Mouse (Mus musculus): Measurements from ENCODE around the gene Galt. TPM values are rescaled to one million over a fixed set of nuclear protein-coding genes. Genes with fewer than 3 reads are reported as not detected.
"Not testable (repeated sequence)": the region's sequence is repeated elsewhere in the genome, so short reads cannot be mapped to it uniquely, and the experiment has no call there.

Galt gene
- total RNA-seq, 2 experiments from 2014 or later, result 57.7 to 66.1 TPM

- no peak for DNase-seq
- intact Hi-C loops (cut with DNase I), result no loop called here
Observed at GRCm38 (mm10) chr4:41739260-41739659, 15.8 kb upstream of the Galt start.

- intact Hi-C loops (cut with DNase I), result loop anchor here (2.0 kb wide), 1 partner anchor 18 kb away; the partner anchor contains the start of gene Dctn3
- DNase-seq, result no peak
Observed at GRCm38 (mm10) chr4:41740380-41741157, 14.5 kb upstream of the Galt start.

DNA sequence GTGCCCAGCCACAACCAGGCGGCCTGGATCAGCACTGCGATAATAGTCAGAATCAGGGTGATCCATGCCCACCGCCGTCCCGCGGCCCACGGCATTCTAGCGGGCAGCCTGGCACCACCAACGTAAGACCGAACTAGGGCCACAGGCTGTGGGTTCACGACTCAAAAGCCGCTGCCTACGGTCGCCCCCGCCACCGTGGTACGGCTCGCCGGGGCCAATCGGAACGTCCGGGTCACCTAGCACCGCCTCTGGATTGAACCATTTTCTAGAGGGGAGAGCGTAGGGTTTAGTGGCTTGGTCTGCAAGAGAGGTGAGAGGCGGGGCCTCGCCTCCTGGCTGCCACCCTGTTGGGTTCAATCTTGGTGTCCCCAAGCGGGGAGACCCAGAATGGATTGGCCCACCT lies 13.9 kb upstream of the Galt start:
- peak; percentile 95 for DNase-seq
- intact Hi-C loops (cut with DNase I), result loop anchor here (2.0 kb wide), 1 partner anchor 18 kb away; the partner anchor contains the start of gene Dctn3

DNA sequence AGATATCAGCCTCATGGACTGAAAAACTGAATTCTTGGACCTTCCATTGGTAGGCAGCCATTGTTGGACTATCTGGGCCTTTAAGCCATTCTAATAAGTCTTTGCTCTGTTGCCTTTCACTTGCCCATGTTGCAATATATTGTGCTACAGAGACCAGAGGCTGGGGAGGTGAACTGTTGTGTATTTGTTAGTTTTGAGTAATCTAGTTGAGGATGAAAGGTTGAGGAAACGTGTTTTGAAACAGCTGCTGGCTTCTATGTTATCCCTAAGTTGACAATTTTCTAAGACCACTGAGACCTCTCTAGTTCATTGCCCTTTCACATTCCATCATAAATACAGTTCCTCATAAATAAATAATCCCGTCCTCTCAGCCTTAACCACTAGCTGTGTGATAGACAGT lies 10.9 kb upstream of the Galt start:
- intact Hi-C loops (cut with DNase I), result no loop called here
- no peak for DNase-seq

GRCm38 (mm10) chr4:41745021-41745420 lies 10.0 kb upstream of the Galt start:
- no peak for DNase-seq
- intact Hi-C loops (cut with DNase I), result no loop called here

DNA sequence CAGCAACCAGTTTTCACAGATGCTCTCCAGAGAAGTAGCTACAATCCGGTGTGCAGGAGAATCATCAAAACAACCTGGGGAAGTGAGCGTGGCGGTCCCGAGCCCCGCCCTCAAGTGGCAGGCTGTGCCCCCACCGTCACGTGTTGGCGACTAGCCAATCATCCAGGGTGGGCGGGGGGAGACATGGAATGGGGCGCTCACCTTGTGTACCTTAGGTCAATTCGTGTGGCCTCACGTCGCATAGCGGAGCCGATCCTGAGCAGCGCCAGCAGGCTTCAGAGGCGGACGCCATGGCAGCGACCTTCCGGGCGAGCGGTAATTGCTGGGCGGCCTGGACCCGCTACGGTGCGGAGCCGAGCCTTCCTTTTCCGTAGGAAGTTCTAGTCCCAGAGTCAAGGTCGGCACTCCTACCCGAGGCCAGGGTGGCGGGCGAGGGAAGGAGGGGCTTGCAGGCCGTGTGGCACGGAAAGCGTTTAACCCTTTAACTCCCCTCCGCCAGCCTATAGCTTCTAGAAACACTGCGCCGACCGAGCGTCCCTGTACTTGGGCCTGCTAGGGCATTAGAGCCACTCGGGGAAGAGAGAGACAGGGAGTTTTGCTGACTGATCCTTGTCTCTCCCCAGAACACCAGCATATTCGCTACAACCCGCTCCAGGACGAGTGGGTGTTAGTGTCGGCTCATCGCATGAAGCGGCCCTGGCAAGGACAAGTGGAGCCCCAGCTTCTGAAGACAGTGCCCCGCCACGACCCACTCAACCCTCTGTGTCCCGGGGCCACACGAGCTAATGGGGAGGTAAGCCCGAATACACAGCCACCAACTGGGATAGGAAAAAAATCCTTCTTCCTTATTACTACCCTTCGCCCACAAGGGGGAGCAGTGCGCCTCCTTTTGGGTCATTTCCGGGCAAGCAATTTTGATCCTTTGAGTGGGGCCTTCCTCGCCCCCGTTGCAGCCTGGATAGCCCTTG lies 594 bp downstream of the Galt start, which contains the start of gene Sigmar1:
TSS of gene Sigmar1 (minus strand) at position 820 of the 968 bp plus-strand sequence.
- intact Hi-C loops (cut with DNase I), result no loop called here

DNA sequence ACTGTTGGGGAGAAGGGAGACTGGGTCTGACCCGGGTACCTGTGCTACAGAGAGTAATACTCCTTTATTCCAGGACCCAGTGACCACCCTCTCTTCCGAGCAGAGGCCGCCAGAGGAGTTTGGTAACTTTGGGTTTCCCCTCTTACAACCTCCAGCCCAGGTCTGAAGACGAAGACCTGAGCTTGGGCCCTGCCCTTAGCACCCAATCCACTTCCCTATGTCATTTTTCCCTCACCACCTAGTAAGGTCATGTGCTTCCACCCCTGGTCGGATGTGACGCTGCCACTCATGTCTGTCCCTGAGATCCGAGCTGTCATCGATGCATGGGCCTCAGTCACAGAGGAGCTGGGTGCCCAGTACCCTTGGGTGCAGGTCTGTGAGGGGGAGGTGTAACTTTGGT lies 1.4 kb downstream of the Galt start:
- no peak for DNase-seq
- intact Hi-C loops (cut with DNase I), result no loop called here

More for the DNA sequence above, 594 bp downstream of the Galt start, which contains the start of gene Sigmar1:
- peak; percentile 89 to 92 for DNase-seq

DNA sequence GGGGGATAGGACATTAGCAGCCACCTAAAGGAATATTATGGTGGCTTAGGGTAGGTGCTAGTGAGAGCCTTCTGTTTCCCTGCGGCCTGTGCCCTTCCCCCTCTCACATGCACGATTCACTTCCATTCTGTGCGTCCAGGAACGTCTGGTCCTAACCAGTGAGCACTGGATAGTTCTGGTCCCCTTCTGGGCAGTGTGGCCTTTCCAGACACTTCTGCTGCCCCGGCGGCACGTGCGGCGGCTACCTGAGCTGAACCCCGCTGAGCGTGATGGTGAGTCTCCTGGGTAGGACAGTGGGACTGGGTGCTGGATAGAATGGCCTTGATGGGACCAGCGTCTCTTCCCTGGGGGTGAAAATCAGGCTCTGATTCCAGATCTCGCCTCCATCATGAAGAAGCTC lies 2.3 kb downstream of the Galt start:
- intact Hi-C loops (cut with DNase I), result no loop called here
- DNase-seq, result no peak

GRCm38 (mm10) chr4:41758021-41758420 lies 3.0 kb downstream of the Galt start:
- DNase-seq, result no peak
- intact Hi-C loops (cut with DNase I), result no loop called here

- intact Hi-C loops (cut with DNase I), result no loop called here
Observed at GRCm38 (mm10) chr4:41758701-41759100, 3.7 kb downstream of the Galt start.

GRCm38 (mm10) chr4:41759206-41759605 lies 4.2 kb downstream of the Galt start:
- peak; percentile 53 to 65 for DNase-seq
- intact Hi-C loops (cut with DNase I), result no loop called here

More at GRCm38 (mm10) chr4:41758701-41759100, 3.7 kb downstream of the Galt start:
- no peak for DNase-seq

DNA sequence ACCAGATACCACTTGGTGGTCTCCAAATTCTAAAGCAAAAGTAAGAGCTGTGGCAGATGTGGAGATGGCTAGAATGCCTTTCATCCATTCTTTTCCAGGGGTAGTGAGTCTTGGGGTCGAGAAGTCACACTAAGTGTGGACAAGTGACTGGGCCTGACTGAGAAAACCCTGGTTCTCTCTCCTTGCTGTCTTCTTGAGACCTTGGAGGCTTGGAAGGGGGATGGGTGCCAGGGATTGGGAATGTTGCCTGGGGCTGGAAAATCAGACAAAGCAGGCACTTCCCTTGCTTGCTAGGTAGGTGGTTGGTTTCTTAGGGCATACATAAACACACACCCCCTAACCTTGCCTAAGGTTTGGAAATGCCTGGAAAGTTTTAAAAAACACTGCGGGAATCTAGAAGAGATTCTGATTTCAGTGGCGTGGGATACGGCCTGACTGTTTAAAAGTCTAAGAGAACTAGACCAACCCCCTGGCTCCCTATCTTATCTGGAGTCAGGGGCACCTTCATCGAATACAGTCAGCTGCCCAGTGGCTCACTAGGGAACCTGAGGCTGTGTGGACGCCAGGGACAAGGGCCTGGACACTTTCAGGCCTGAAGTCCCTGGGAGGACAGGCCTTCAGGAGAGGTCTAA lies 4.7 kb downstream of the Galt start:
- intact Hi-C loops (cut with DNase I), result no loop called here

GRCm38 (mm10) chr4:41760288-41760721 lies 5.3 kb downstream of the Galt start:
- intact Hi-C loops (cut with DNase I), result no loop called here
- DNase-seq, result peak; percentile 94 to 95

More for the DNA sequence above, 4.7 kb downstream of the Galt start:
- peak; percentile 29 to 46 for DNase-seq

DNA sequence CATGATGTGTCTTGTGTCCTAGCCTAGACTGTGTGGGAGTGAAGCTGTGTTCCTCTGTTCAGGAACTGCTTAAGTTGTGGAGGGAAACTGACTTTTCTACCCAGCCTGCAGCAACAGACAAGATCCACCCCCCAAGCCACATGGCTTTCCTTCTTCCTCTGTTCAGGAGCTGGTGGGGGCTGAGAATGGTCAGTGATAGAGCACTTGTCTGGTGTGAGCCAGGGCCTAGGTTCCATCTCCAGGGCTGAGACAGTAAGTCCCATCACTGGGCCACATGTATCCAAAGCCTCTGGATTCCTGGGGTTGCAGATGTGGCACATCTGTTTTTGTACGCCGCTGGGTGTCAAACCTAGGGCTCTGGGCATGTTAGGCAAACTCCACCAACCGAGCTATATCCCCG lies 5.9 kb downstream of the Galt start:
- DNase-seq, result no peak
- intact Hi-C loops (cut with DNase I), result no loop called here

DNA sequence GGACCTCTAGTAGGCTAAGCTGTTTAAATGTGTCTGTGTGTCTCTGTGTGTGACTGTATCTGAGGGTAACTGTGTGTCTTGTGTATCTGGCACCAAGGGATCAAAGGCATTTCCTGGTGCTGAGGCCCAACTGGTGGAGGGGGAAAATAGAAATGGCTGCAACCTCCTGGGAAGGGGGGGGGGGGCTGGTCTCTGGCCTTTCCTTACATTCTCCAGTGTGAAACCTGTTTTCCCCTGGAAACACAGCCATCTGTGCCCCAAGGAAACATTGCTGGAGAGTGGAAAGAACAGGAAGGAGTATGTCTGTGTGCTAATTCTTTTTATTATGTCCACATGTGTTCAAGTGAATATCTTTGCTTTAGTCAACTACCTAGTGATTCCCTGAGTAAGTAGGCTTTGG lies 6.7 kb downstream of the Galt start:
- intact Hi-C loops (cut with DNase I), result no loop called here

DNA sequence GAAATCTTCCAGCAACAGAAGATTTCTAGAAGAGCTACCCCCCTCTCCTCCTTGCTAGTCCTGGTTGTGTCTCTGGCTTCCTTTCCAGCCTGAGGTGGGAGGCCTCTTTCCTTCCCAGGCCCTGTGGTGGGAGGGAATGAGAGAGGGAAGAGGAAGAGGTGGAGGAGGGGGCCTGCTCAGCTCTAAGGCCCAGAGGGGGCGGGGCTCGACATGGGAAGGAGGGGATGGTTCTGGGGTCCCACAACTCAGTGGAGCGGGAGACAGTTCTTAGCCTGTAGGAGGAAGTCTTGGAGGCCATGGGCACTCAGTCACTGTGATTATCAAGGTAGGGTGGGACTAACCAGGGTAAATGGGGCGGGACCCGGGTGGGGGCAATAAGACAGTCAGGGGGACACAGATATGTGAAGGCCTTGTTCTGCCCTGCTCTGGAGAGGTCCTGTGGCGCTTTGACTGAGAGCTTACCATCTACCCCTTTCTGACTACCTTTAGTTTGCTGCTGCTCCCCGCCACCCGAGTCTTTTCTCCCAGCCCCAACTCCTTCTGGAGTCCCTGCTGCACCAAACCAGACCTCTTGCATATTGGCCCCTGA lies 7.2 kb downstream of the Galt start:
- intact Hi-C loops (cut with DNase I), result no loop called here
- no peak for DNase-seq

More for the DNA sequence above, 6.7 kb downstream of the Galt start:
- no peak for DNase-seq

GRCm38 (mm10) chr4:41762688-41763114 lies 7.7 kb downstream of the Galt start:
- peak; percentile 77 for DNase-seq
- intact Hi-C loops (cut with DNase I), result not testable (repeated sequence)

GRCm38 (mm10) chr4:41763176-41763575 lies 8.1 kb downstream of the Galt start:
- DNase-seq; intact Hi-C loops (cut with DNase I): not testable (repeated sequence)

- intact Hi-C loops (cut with DNase I); DNase-seq: not testable (repeated sequence)
Observed at GRCm38 (mm10) chr4:41767301-41767700, 12.3 kb downstream of the Galt start.

- intact Hi-C loops (cut with DNase I), result not testable (repeated sequence)
- peak in 1 of 2 experiments; percentile 29 for DNase-seq
Observed at GRCm38 (mm10) chr4:41772946-41773345, 17.9 kb downstream of the Galt start.
